Mouse (Mus musculus) testis, adult 2 months (tissue): ENCODE data around the gene Psen2.

ENCODE experiments used
- CTCF ChIP-seq: fragments of 200-500 bp; IDR thresholded peaks from 2 replicates; pipeline ENCODE4 v1.5.1; 2012; ENCODE audit warnings: low read depth, mild to moderate bottlenecking, inconsistent platforms, low read length, moderate library complexity; ENCODE audit not compliant: control insufficient read depth, insufficient read depth, insufficient replicate concordance
- POLR2A ChIP-seq: fragments of 200-500 bp; IDR thresholded peaks from 2 replicates; pipeline ENCODE4 v1.6.1; 2012; ENCODE audit warnings: low read depth, mild to moderate bottlenecking, inconsistent platforms, low read length, moderate library complexity; ENCODE audit not compliant: control insufficient read depth

DNA sequence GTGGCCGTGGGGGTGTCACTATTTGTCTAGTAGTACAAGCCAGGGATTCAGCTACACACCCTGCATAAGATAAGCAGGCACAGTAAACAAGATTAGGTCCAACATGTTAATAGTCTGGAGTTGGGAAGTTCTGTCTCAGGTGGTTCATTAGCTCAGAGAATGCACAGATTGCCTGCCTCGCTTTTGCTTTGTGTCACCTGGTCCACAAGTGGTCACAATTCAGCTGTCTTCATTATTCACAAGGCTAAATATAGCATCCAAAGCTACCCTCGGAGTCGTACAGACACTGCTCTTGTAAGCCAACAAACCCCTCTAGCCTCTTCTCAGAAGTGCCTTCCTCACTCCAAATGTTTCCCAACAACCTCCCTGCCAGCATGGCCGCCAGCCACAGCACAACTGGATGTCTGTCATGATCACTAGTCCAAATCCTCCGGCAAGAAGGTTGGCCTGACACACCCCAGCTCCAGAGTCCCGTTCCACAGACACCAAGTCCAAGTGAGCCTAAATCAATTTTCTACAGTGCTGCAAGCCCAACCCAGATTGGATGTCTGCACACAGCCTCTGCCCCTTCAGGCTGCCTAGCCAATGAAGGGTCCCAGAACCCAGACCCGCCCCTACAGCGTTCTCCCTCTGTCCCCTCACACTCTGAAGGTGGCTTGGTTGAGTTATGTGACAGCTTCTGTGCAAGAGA is 68.3 kb downstream of the Psen2 start:
- no peak for TF ChIP-seq CTCF
- TF ChIP-seq POLR2A = no peak
